Mouse (Mus musculus) stomach, embryonic 14.5 days (tissue): ENCODE results near the gene Khsrp. TPM values are rescaled to one million over a fixed set of nuclear protein-coding genes. Genes with fewer than 3 reads are reported as not detected.

Experiments used
- ATAC-seq: fragments of 200-750 bp; cut with Nextera tagmentation; 2 replicates; pipeline ENCODE4 v1.8.0; 2017; ENCODE audit warnings: low read depth, moderate TSS enrichment; ENCODE audit not compliant: insufficient number of reproducible peaks, insufficient read depth, low FRiP score
- H3K27ac ChIP-seq: fragments of 300-500 bp; sonication (generic); 2 replicates; pipeline ENCODE4 v1.5.1; 2014; ENCODE audit warnings: mild to moderate bottlenecking, low read length, moderate library complexity, mixed read lengths
- H3K27me3 ChIP-seq: fragments of 300-500 bp; sonication (generic); 2 replicates; pipeline ENCODE4 v1.6.1; 2014; ENCODE audit warnings: low read length, control low read depth, mixed read lengths; ENCODE audit not compliant: control insufficient read depth, insufficient read depth
- H3K36me3 ChIP-seq: fragments of 300-500 bp; sonication (generic); 2 replicates; pipeline ENCODE4 v1.6.1; 2014; ENCODE audit warnings: mild to moderate bottlenecking, control low read depth, low read length, moderate library complexity, mixed read lengths; ENCODE audit not compliant: control insufficient read depth, insufficient read depth
- H3K4me1 ChIP-seq: fragments of 300-500 bp; sonication (generic); 2 replicates; pipeline ENCODE4 v1.6.1; 2014; ENCODE audit warnings: low read length, control low read depth, mixed read lengths; ENCODE audit not compliant: control insufficient read depth, insufficient read depth
- H3K4me2 ChIP-seq: fragments of 300-500 bp; sonication (generic); replicated peaks from 2 replicates; pipeline ENCODE4 v1.6.1; 2014; ENCODE audit warnings: low read depth, low read length, control low read depth
- H3K4me3 ChIP-seq: fragments of 300-500 bp; sonication (generic); 2 replicates; pipeline ENCODE4 v1.5.1; 2014; ENCODE audit warnings: low read depth, low read length, control low read depth
- H3K9ac ChIP-seq: fragments of 300-500 bp; sonication (generic); replicated peaks from 2 replicates; pipeline ENCODE4 v1.6.1; 2014; ENCODE audit warnings: low read depth, mild to moderate bottlenecking, control low read depth, low read length, moderate library complexity, mixed read lengths
- H3K9me3 ChIP-seq: fragments of 300-500 bp; sonication (generic); 2 replicates; pipeline ENCODE4 v1.6.1; 2016; ENCODE audit warnings: low read depth, low read length, control low read depth; ENCODE audit not compliant: control insufficient read depth
- WGBS: fragments of 180-500 bp; shearing (Covaris S2); extraction: QIAGEN DNeasy Blood & Tissue Kit; methylation state at CpG from one replicate; pipeline ENCODE4 v1.1.7; 2014; 5-methylcytosine and 5-hydroxymethylcytosine counted together
- polyA plus RNA-seq: library from polyadenylated mRNA; unstranded; fragments of >200 nt; fragmentation: Nextera tagmentation; extraction: Ambion mirVana; gene quantifications from 2 replicates; pipeline ENCODE4 v1.2.1, GENCODE M21; 2014

Khsrp gene
- polyA plus RNA-seq, 1 experiment from 2014 or later, result 45.8 TPM

DNA sequence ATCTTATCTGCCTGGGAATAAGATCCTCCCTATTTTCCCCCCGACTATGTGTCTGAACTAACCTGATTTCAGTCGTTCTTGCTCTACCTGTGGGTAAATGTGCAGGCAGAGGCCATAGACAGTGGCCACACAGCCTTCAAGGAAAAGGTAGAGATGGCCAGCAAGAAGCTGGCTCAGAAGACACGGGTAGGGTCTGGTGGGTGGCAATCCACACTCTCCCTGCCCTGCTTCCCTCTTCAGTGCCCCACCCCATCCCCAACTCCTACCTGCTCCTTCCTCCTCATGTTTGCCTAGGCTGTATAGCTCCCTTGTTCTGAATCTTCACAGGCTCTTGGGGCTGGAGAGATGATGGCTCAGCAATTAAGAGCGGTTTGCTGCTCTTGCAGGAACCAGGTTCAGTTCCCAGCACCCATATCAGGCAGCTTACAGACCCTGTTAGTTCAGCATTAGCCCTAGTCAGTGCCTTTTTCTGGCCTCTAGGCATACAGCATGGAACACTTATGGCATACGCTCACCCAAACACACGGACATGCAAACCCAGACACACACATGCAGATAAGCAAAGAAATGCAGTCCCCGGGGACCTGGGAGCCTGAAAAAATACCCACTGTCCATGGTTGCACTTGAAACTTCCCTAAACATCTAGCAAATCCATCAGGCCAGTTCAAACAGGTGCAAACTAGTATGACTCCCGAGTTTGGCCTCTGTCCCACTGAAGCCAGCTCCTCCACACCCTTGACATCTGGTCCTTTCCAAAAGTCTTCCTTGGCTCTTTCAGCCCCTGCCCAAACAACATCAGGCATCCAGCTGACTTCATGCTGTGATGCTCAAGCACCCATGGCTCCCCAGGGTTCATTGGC, 54.6 kb downstream of the Khsrp start:
- H3K4me1 ChIP-seq, result no peaks in the 10 kb centered on the region
- WGBS, result 71% methylated on average over 8 of the region's 8 CpGs
- H3K4me2 ChIP-seq, result no peak overlapping the region
- no peaks in the 10 kb centered on the region for H3K27me3 ChIP-seq
- H3K9me3 ChIP-seq, result no peaks in the 10 kb centered on the region
- H3K9ac ChIP-seq, result no peak overlapping the region
- no peak overlapping the region for H3K27ac ChIP-seq
- H3K4me3 ChIP-seq, result no peak overlapping the region
- ATAC-seq, result no peak
- no peaks in the 10 kb centered on the region for H3K36me3 ChIP-seq

- H3K4me2 ChIP-seq, result no peak overlapping the region
- no peak overlapping the region for H3K9ac ChIP-seq
- H3K4me1 ChIP-seq, result no peaks in the 10 kb centered on the region
- H3K27me3 ChIP-seq, result no peaks in the 10 kb centered on the region
- H3K4me3 ChIP-seq, result no peak overlapping the region
- no peaks in the 10 kb centered on the region for H3K9me3 ChIP-seq
- no peak overlapping the region for H3K27ac ChIP-seq
- no peak for ATAC-seq
- no peaks in the 10 kb centered on the region for H3K36me3 ChIP-seq
- 69% methylated on average over 3 of the region's 3 CpGs for WGBS
Measured at GRCm38 (mm10) chr17:56975391-56975790, 55.9 kb downstream of the Khsrp start.

GRCm38 (mm10) chr17:56974708-56975240, 56.5 kb downstream of the Khsrp start:
- H3K9ac ChIP-seq, result no peak overlapping the region
- no peak for ATAC-seq
- H3K4me2 ChIP-seq, result no peak overlapping the region
- no peaks in the 10 kb centered on the region for H3K4me1 ChIP-seq
- H3K36me3 ChIP-seq, result no peaks in the 10 kb centered on the region
- no peaks in the 10 kb centered on the region for H3K27me3 ChIP-seq
- no peak overlapping the region for H3K27ac ChIP-seq
- H3K4me3 ChIP-seq, result no peak overlapping the region
- H3K9me3 ChIP-seq, result no peaks in the 10 kb centered on the region
- WGBS, result 73% methylated on average over 5 of the region's 5 CpGs

DNA sequence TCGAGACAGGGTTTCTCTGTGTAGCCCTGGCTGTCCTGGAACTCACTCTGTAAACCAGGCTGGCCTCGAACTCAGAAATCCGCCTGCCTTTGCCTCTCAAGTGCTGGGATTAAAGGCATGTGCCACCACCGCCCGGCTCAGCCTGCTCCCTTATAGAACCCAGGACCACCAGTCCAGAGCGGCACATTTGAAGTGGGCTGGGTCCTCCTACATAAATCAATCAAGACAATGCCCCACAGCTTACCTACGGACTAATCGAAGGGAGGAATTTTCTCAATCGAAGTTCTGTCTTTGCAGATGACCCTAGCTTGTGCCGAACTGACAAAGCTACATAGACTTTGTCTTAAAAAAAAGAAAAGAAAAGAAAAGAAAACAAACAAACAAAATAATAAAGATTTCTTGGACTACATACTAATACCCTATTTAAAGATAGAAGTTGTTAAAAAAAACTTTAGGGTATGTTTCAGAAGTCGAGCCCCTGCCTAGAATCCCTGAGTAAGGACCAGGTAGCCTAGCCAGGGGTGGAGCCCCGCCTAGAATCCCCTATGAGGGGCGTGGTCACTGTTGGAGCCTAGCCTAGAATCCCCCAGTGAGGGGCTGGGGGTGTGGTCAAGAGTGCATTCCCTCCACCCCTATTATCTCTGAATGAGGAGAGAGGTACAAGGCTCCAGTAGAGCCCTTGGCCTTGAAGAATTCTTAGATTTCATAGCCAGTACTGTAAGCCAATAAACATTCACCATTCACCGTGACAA, 57.2 kb downstream of the Khsrp start:
- no peak for ATAC-seq
- H3K9me3 ChIP-seq, result no peaks in the 10 kb centered on the region
- H3K4me2 ChIP-seq, result no peak overlapping the region
- H3K4me3 ChIP-seq, result no peak overlapping the region
- no peaks in the 10 kb centered on the region for H3K36me3 ChIP-seq
- 64% methylated on average over 13 of the region's 14 CpGs for WGBS
- H3K4me1 ChIP-seq, result no peaks in the 10 kb centered on the region
- no peak overlapping the region for H3K9ac ChIP-seq
- H3K27me3 ChIP-seq, result no peaks in the 10 kb centered on the region
- no peak overlapping the region for H3K27ac ChIP-seq

Other genes starting within 250 kb of the Khsrp start
- gene Rfx2, start 200.5 kb downstream of the Khsrp start, polyA plus RNA-seq, result 6.7 TPM in 2 replicates
- not detected in 2 replicates for gene Acsbg2, start 157.1 kb downstream of the Khsrp start, polyA plus RNA-seq
- gene 1700061G19Rik, start 156.0 kb downstream of the Khsrp start, polyA plus RNA-seq, result 0.35 and 0.76 TPM in 2 replicates
- 26.8 and 29.6 TPM in 2 replicates for gene Mllt1, start 96.1 kb downstream of the Khsrp start, polyA plus RNA-seq
- not detected in 2 replicates for gene Acer1, start 49.4 kb downstream of the Khsrp start, polyA plus RNA-seq
- gene Clpp, start 41.2 kb downstream of the Khsrp start, polyA plus RNA-seq, result 146 and 164 TPM in 2 replicates
- 41.8 and 43.7 TPM in 2 replicates for gene Alkbh7, start 34.2 kb downstream of the Khsrp start, polyA plus RNA-seq
- gene Pspn, start 31.5 kb downstream of the Khsrp start, polyA plus RNA-seq, result 0.83 and 1.0 TPM in 2 replicates
- gene Gtf2f1, start 20.2 kb downstream of the Khsrp start, polyA plus RNA-seq, result 56.3 and 59.8 TPM in 2 replicates
- 0.64 and 0.77 TPM in 2 replicates for gene Gm17949, start 20.1 kb downstream of the Khsrp start, polyA plus RNA-seq
- gene Slc25a41, start 10.1 kb upstream of the Khsrp start, polyA plus RNA-seq, result 0.28 TPM in 1 of 2 replicates, not detected in the other
- gene Crb3, start 27.6 kb upstream of the Khsrp start, polyA plus RNA-seq, result 43.8 and 44.2 TPM in 2 replicates
- gene Slc25a23, start 28.3 kb upstream of the Khsrp start, polyA plus RNA-seq, result 11.5 and 12.7 TPM in 2 replicates
- gene Dennd1c, start 47.0 kb upstream of the Khsrp start, polyA plus RNA-seq, result 5.0 and 5.3 TPM in 2 replicates
- 33.9 and 34.9 TPM in 2 replicates for gene Tubb4a, start 56.3 kb upstream of the Khsrp start, polyA plus RNA-seq
- 11.0 and 11.7 TPM in 2 replicates for gene Tnfsf9, start 73.8 kb upstream of the Khsrp start, polyA plus RNA-seq
- gene Cd70, start 118.3 kb upstream of the Khsrp start, polyA plus RNA-seq, result not detected in 2 replicates
- gene Tnfsf14, start 162.7 kb upstream of the Khsrp start, polyA plus RNA-seq, result 0.31 TPM in 1 of 2 replicates, not detected in the other
- gene C3, start 196.6 kb upstream of the Khsrp start, polyA plus RNA-seq, result 0.48 and 1.4 TPM in 2 replicates
- gene Gpr108, start 216.9 kb upstream of the Khsrp start, polyA plus RNA-seq, result 38.6 and 40.6 TPM in 2 replicates
- 33.4 and 35.4 TPM in 2 replicates for gene Trip10, start 217.9 kb upstream of the Khsrp start, polyA plus RNA-seq
- 1.8 and 2.7 TPM in 2 replicates for gene Vav1, start 247.6 kb upstream of the Khsrp start, polyA plus RNA-seq